Mouse (Mus musculus): ENCODE data around the gene Mea1. TPM values are rescaled to one million over a fixed set of nuclear protein-coding genes. Genes with fewer than 3 reads are reported as not detected.

The Mea1 gene
- total RNA-seq, 2 experiments from 2014 or later, result 45.3 to 54.7 TPM

DNA sequence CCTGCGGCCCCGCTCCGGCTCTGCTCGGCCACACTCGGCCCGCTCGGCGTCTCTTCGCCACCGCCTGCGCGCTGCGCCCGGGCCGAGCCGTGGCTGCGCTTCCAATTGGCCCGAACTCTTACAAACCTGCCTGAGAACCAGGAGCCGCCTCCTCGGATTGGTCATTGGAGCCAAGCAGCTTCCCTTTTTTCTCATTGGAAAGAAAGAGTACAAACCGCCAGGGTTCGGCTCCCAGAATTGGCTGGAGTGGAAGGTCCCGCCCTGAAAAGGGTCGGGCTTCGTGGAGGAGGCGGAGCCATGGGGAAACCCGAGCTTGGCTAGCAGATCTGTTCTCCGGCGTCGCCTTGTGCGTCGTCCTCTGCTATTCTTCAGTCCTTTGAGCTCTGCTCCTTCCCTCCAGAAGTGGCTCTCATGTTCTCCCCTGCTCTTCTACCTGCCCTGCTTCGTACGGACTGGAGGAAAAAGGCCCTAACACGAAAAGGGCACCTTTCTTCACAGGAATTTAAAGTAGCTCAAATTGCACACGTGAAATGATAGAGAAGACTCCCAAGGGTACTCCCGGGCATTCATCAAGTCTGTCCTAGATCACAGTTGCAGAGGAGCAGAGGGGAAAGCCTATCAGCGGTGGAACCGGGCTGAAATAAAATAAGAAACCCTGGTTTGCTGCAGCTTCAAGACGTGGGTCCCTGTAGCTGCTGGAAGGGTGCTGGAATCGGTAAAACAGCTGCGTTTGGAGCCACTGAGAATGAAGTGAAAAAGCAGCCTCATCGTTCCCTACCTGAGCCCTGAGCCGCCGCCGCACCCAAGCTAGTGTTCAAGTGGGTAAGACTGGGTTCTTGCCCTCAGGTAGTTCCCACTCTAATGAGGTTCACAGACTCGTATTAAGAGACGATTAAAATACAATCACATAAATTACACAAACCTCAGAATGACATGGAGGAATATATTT lies 26.6 kb downstream of the Mea1 start, which contains the start of gene Ppp2r5d:
TSS of gene Ppp2r5d (minus strand) at position 225 of the 949 bp plus-strand sequence.
- peak; percentile 98 for DNase-seq

- no peak for DNase-seq
Measured at GRCm38 (mm10) chr17:46706375-46707089, 27.9 kb downstream of the Mea1 start.

- DNase-seq, result peak; percentile 91
Measured at GRCm38 (mm10) chr17:46710959-46711597, 32.5 kb downstream of the Mea1 start, which contains the start of gene Pex6. Pex6 (plus strand) TSS chr17:46711463.

DNA sequence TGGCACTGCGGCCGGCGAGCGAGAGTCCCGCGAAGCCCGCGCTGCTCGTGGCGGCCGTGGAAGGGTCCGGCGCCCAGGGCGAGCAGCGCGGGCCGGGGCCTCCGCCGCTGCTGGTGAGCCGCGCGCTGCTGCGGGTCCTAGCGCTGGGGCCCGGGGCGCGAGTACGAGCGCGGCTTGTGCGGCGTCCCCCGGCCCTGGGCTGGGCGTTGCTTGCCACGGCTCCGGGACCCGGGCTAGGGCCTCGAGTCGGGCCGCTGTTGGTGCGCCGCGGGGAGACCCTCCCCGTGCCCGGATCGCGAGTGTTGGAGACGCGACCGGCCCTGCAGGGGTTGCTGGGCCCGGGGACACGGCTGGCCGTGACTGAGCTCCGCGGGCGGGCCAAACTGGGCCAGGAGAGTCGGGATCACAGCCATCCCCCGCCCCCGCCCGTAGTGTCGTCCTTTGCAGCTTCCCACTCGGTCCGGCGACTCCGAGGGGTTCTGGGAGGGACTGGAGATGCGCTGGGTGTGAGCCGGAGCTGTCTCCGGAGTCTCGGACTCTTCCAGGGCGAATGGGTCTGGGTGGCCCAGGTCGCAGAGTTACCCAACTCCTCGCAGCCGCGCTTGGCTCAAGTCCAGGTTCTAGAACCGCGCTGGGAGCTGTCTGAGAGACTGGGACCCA lies 33.1 kb downstream of the Mea1 start:
- DNase-seq, result peak; percentile 42

GRCm38 (mm10) chr17:46712442-46712841 lies 33.8 kb downstream of the Mea1 start:
- no peak for DNase-seq

DNA sequence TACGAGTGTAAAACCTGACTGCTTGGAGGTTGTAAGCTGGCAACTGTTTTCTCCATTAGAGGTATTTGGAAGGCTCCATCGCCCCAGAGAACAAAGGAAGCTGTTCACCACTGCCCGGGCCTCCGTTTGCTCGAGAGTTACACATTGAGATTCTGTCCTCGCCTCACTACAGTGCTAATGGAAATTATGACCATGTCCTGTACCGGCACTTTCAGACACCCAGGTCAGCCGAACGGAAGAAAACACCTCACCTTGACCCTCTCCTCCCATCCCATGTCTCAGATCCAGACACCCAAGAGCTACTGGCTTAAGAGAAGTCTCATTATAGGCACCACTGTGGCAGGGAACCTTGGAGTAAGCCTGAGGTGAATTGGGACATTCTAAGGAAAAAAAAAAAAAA lies 35.3 kb downstream of the Mea1 start:
- DNase-seq, result no peak

DNA sequence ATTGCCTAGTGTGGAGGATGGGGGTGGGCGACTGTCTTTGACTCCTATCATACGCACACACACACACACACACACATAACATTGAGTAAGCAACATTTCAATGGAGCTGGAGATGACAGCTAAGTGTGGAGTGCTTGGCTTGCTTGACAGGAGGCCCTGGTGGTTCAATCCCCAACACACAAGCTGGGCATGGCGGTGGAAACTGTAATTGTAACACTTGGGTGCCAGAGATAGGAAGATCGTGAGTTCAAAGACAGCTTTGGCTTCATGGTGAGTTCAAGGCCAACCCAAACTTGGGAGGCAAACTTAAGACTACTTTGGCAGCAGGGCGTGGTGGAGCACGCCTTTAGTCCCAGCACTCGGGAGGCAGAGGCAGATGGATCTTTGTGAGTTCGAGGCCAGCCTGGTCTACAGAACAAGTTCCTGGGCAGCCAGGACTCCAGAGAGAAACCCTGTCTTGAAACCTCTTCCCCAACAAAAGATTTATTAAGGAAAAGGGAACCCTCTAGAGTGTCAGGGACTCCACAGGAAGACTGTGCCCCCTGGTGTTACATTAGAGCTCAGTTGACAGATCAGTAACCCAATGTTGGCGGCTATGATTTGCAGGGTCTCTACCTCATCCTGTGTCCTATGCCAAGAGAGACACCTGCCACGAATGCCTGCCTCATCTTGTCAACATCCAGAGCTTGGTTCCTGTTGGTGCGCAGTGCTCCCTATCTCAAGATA lies 36.3 kb downstream of the Mea1 start:
- no peak for DNase-seq

- DNase-seq, result no peak
Measured at GRCm38 (mm10) chr17:46721077-46721476, 42.5 kb downstream of the Mea1 start.

GRCm38 (mm10) chr17:46724477-46725084 lies 46.0 kb downstream of the Mea1 start:
- no peak for DNase-seq

GRCm38 (mm10) chr17:46725273-46725672 lies 46.7 kb downstream of the Mea1 start:
- DNase-seq, result no peak

DNA sequence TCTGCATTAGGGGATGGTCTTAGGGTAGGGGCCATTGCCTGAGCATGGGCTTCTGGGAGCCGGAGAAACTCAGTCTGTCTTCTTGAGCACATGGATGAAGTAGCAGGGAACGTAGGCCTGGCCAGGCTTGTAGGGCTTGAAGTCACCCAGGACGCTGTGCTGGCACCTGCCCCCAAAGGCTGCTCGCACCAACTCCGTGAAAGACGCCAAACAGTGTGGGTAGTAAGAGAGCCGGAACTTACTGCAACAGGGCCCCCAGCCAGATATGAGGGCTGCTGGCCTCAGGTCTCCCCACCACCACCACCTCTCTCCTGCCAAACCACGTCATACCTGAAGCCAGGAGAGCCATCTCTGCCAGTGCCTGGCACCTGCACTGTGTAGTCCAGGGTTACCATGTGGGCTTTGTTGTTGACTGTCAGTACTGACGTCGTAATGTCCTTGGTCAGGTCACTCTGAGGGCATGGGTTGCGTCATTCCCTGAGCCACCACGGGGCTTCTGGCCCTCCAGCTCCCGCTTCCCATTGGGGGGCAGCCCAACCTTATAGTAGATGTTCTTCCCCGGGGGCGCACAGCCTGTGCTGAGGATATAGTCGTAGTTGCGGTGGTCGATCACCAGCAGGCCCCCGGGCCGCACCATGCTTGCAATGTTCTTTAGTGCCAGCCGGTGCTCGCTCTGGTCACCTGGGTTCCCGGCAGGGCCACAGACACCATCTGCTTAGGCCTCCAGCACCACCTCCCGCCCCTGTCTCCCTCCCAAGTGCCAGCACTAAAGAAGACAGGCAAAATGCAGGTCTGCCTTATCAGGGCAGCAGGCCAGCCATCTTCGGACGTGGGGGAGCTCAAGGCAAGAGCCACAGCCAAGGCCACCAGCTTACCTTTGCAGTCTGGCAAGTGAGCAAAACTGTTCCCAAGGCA lies 47.4 kb downstream of the Mea1 start:
- DNase-seq, result no peak

GRCm38 (mm10) chr17:46727271-46727670 lies 48.7 kb downstream of the Mea1 start:
- no peak for DNase-seq

- DNase-seq, result no peak
Measured at GRCm38 (mm10) chr17:46728021-46728420, 49.4 kb downstream of the Mea1 start.

DNA sequence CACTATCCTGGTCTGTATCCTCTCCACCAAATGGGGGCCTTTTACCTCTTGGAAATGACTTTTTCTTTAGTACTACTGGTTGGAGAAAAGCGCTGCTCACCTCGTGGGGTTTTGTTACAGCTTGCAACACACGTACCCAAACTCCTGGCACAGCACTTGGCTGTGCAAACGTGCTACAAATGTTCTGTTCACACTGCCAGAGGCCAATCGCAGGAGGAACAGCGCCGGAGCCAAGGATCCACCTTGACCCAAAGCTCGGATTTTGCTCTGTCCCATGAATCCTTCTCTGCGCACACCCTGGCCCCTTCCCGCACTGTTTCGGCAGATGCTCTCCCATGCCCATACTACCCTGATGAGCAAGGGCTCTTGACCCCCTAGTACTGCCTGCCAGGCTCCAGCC lies 49.9 kb downstream of the Mea1 start:
- DNase-seq, result no peak

DNA sequence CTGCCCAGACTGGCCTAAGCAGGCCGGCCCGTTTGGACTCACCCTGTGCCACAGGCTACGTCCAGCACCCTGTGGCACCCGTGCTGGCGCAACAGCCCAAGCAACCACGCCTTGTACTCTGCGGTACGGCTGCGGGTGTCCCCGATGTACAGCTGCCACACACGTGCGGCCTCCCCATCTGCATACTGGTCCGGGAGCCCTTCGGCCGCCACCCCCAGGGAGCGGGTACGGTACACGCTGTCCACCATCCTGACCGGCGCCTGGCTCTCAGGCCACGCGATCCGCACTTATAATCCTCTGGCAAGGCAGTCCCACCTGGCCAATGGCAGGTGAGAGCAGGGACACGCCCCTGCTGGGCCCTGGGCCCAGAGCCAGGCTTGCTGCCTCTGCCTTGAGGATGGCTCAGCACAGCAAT lies 50.3 kb downstream of the Mea1 start, which contains the start of gene Gnmt:
TSS of gene Gnmt (minus strand) at position 265 of the 415 bp plus-strand sequence.
- no peak for DNase-seq

Measured in gastrocnemius, postnatal 25 days (tissue).